Mouse (Mus musculus): ENCODE data around the gene Fbln1.
"Not testable (repeated sequence)": the region's sequence is repeated elsewhere in the genome, so short reads cannot be mapped to it uniquely, and the experiment has no call there.

The Fbln1 gene

GRCm38 (mm10) chr15:85282021-85282420, 76.3 kb downstream of the Fbln1 start:
- DNase-seq (ENCODE audit: inconsistent age in 2 of 2, low spot score in 1 of 2): peak; percentile 24 to 59

- DNase-seq (ENCODE audit: inconsistent age in 2 of 2, low spot score in 1 of 2): no peak
Measured at GRCm38 (mm10) chr15:85284651-85285050, 78.9 kb downstream of the Fbln1 start.

GRCm38 (mm10) chr15:85294632-85295031, 88.9 kb downstream of the Fbln1 start:
- DNase-seq (ENCODE audit: inconsistent age in 2 of 2, low spot score in 1 of 2): no peak

GRCm38 (mm10) chr15:85295544-85295943, 89.8 kb downstream of the Fbln1 start:
- DNase-seq (ENCODE audit: inconsistent age in 2 of 2, low spot score in 1 of 2): peak; percentile 67 to 72

- no peak for DNase-seq (ENCODE audit: inconsistent age in 2 of 2, low spot score in 1 of 2)
Measured at GRCm38 (mm10) chr15:85295977-85296376, 90.2 kb downstream of the Fbln1 start.

- DNase-seq (ENCODE audit: inconsistent age in 2 of 2, low spot score in 1 of 2): no peak
Measured at GRCm38 (mm10) chr15:85296538-85296937, 90.8 kb downstream of the Fbln1 start.

- no peak for DNase-seq (ENCODE audit: inconsistent age in 2 of 2, low spot score in 1 of 2)
Measured at GRCm38 (mm10) chr15:85298167-85298781, 92.5 kb downstream of the Fbln1 start.

GRCm38 (mm10) chr15:85298946-85299345, 93.2 kb downstream of the Fbln1 start:
- DNase-seq (ENCODE audit: inconsistent age in 2 of 2, low spot score in 1 of 2): no peak

- no peak for DNase-seq (ENCODE audit: inconsistent age in 2 of 2, low spot score in 1 of 2)
Measured at GRCm38 (mm10) chr15:85303241-85303640, 97.5 kb downstream of the Fbln1 start.

- no peak for DNase-seq (ENCODE audit: inconsistent age in 2 of 2, low spot score in 1 of 2)
Measured at GRCm38 (mm10) chr15:85303976-85304375, 98.2 kb downstream of the Fbln1 start.

GRCm38 (mm10) chr15:85307061-85307660, 101.4 kb downstream of the Fbln1 start:
- DNase-seq (ENCODE audit: inconsistent age in 2 of 2, low spot score in 1 of 2): no peak

- no peak for DNase-seq (ENCODE audit: inconsistent age in 2 of 2, low spot score in 1 of 2)
Measured at GRCm38 (mm10) chr15:85311058-85311657, 105.4 kb downstream of the Fbln1 start.

- DNase-seq (ENCODE audit: inconsistent age in 2 of 2, low spot score in 1 of 2): peak; percentile 75 to 91
Measured at GRCm38 (mm10) chr15:85315378-85316025, 109.8 kb downstream of the Fbln1 start.

GRCm38 (mm10) chr15:85316342-85317140, 110.8 kb downstream of the Fbln1 start:
- DNase-seq (ENCODE audit: inconsistent age in 2 of 2, low spot score in 1 of 2): peak in 1 of 2 experiments; percentile 78

- peak; percentile 90 to 94 for DNase-seq (ENCODE audit: inconsistent age in 2 of 2, low spot score in 1 of 2)
Measured at GRCm38 (mm10) chr15:85319924-85320668, 114.3 kb downstream of the Fbln1 start.

GRCm38 (mm10) chr15:85323214-85323613, 117.5 kb downstream of the Fbln1 start:
- DNase-seq (ENCODE audit: inconsistent age in 2 of 2, low spot score in 1 of 2): peak; percentile 51 to 74

GRCm38 (mm10) chr15:85324426-85324825, 118.7 kb downstream of the Fbln1 start:
- DNase-seq (ENCODE audit: inconsistent age in 2 of 2, low spot score in 1 of 2): no peak

GRCm38 (mm10) chr15:85327808-85328207, 122.1 kb downstream of the Fbln1 start:
- DNase-seq (ENCODE audit: inconsistent age in 2 of 2, low spot score in 1 of 2): no peak

GRCm38 (mm10) chr15:85328455-85328854, 122.7 kb downstream of the Fbln1 start:
- not testable (repeated sequence) for DNase-seq (ENCODE audit: inconsistent age in 2 of 2, low spot score in 1 of 2)

- DNase-seq (ENCODE audit: inconsistent age in 2 of 2, low spot score in 1 of 2): peak in 1 of 2 experiments; percentile 65
Measured at GRCm38 (mm10) chr15:85329096-85329495, 123.3 kb downstream of the Fbln1 start.
